In the genomic region with DNA sequence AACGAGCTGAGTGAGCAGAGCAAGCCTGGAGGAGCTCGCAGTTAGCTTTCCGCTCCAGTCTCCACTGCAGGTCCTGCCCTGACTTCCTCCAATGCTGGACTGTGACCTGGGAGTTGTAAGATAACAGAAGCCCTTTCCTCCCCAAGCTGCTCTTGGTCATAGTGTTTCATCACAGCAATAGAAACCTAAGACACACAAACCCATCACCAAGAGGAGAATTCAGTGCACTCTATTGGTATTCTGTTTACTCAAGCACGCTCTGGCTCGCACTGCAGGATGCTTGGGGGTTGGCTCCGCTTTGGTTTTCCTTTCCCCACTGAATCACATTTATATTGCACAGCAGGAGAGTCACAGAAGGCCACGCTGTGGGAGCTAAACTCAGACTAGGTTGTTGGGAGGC, we compare ENCODE assay signal across 10 mouse cellular contexts. TPM values are rescaled to one million over a fixed set of nuclear protein-coding genes. Genes with fewer than 3 reads are reported as not detected.
DNase-seq lines count a peak whose midpoint lies in the region; ATAC-seq and TF ChIP-seq lines count a peak whose summit lies in the region.
"Had no signal": no experiment of that assay in that cellular context is flagged by ENCODE, and none has a peak within 500 bp of the region (broad histone marks: within the 10 kb centered on the region; RNA-seq: fewer than 3 reads in every experiment).

No protein-coding gene starts in this region.

- no peak for ATAC-seq in heart, embryonic 11.5 days (replicated peaks; ENCODE audit: insufficient number of reproducible peaks, low FRiP score, low TSS enrichment)
- ATAC-seq in G1E (ENCODE audit: extremely low read depth, insufficient number of reproducible peaks, low FRiP score, poor library complexity, severe bottlenecking): peak; percentile 9
- peak; percentile 12 for ATAC-seq in common myeloid progenitor, adult 5-6 weeks (replicated peaks; ENCODE audit: low read depth, poor library complexity, severe bottlenecking)
- no peak for ATAC-seq in limb, embryonic 13.5 days (ENCODE audit: low FRiP score, low read depth)

- H3K4me1 ChIP-seq in heart, embryonic 11.5 days (ENCODE audit: control insufficient read depth, insufficient read depth, low read length): peaks cover 11% of the 10 kb centered on the region; the same call in 1 of the 2 replicates
- peaks cover 61% of the 10 kb centered on the region for H3K4me1 ChIP-seq in G1E (ENCODE audit: insufficient read depth, low read depth, low read length)
- peaks cover 33% of the 10 kb centered on the region for H3K4me1 ChIP-seq in limb, embryonic 13.5 days
- H3K4me1 ChIP-seq in embryonic facial prominence, embryonic 10.5 days: peaks cover 33% of the 10 kb centered on the region

- H3K4me3 ChIP-seq in heart, embryonic 11.5 days (ENCODE audit: low read depth, low read length): no peak overlapping the region
- peak overlapping the region; percentile 45; the same call in 1 of the 2 replicates for H3K4me3 ChIP-seq in G1E (ENCODE audit: low read depth, low read length)
- H3K4me3 ChIP-seq in limb, embryonic 13.5 days: no peak overlapping the region
- H3K4me3 ChIP-seq in embryonic facial prominence, embryonic 10.5 days: no peak overlapping the region
- H3K4me3 ChIP-seq: embryonic facial prominence, embryonic 13.5 days had no signal

- H3K9ac ChIP-seq in heart, embryonic 11.5 days (ENCODE audit: low read depth, low read length): no peak overlapping the region
- peak overlapping the region; percentile 35; the same call in 1 of the 2 replicates for H3K9ac ChIP-seq in limb, embryonic 13.5 days
- H3K9ac ChIP-seq: embryonic facial prominence, embryonic 13.5 days had no signal

- H3K36me3 ChIP-seq in heart, embryonic 11.5 days (ENCODE audit: control insufficient read depth, insufficient read depth, low read length): no peaks in the 10 kb centered on the region
- H3K36me3 ChIP-seq in G1E (replicated peaks): peaks cover 4% of the 10 kb centered on the region
- no peaks in the 10 kb centered on the region for H3K36me3 ChIP-seq in limb, embryonic 13.5 days
- no peaks in the 10 kb centered on the region for H3K36me3 ChIP-seq in embryonic facial prominence, embryonic 10.5 days (replicated peaks)
- H3K36me3 ChIP-seq: embryonic facial prominence, embryonic 13.5 days had no signal

- DNase-seq in heart, postnatal 10 days: no peak
- DNase-seq in G1E (ENCODE audit: low spot score): no peak
- no peak for DNase-seq in embryonic facial prominence, embryonic 10.5 days (ENCODE audit: low spot score)
- DNase-seq in embryo, embryonic 10.5 days (ENCODE audit: low spot score): no peak
- no peak for DNase-seq in right cerebral cortex, postnatal 36 days (ENCODE audit: low spot score in 2 of 2)
- DNase-seq: adrenal gland, adult 8-10 months had no signal

- H3K27me3 ChIP-seq in heart, embryonic 11.5 days (ENCODE audit: control insufficient read depth, insufficient read depth, low read length): no peaks in the 10 kb centered on the region
- H3K27me3 ChIP-seq in G1E (ENCODE audit: insufficient read depth, low read length): no peaks in the 10 kb centered on the region
- H3K27me3 ChIP-seq in limb, embryonic 13.5 days: no peaks in the 10 kb centered on the region
- no peaks in the 10 kb centered on the region for H3K27me3 ChIP-seq in embryonic facial prominence, embryonic 10.5 days (replicated peaks; ENCODE audit: low read depth, poor library complexity, severe bottlenecking)
- H3K27me3 ChIP-seq: embryonic facial prominence, embryonic 13.5 days had no signal

- H3K27ac ChIP-seq in heart, embryonic 11.5 days (ENCODE audit: low read depth, low read length): peak overlapping the region; percentile 17; the same call in 1 of the 2 replicates
- H3K27ac ChIP-seq in limb, embryonic 13.5 days: no peak overlapping the region
- H3K27ac ChIP-seq in embryonic facial prominence, embryonic 10.5 days (replicated peaks): no peak overlapping the region
- H3K27ac ChIP-seq: embryonic facial prominence, embryonic 13.5 days had no signal

- intact Hi-C loops in heart, postnatal 10 days (cut with DNase I): loop anchor here (10.0 kb wide), 1 partner anchor 137 kb away; the partner anchor contains the start of genes Thap2 and Zfc3h1

- H3K9me3 ChIP-seq in heart, embryonic 11.5 days (replicated peaks; ENCODE audit: control insufficient read depth, low read length): no peaks in the 10 kb centered on the region
- H3K9me3 ChIP-seq in G1E (replicated peaks): no peaks in the 10 kb centered on the region
- H3K9me3 ChIP-seq in limb, embryonic 13.5 days: no peaks in the 10 kb centered on the region
- H3K9me3 ChIP-seq in embryonic facial prominence, embryonic 10.5 days: no peaks in the 10 kb centered on the region
- H3K9me3 ChIP-seq: embryonic facial prominence, embryonic 13.5 days had no signal

- WGBS in heart, embryonic 11.5 days (ENCODE audit: insufficient replicate concordance): 35% methylated on average over 7 of the region's 7 CpGs
- WGBS in limb, embryonic 13.5 days: 45% methylated on average over 7 of the region's 7 CpGs
- 42% methylated on average over 7 of the region's 7 CpGs for WGBS in embryonic facial prominence, embryonic 10.5 days

- no peak for TF ChIP-seq CTCF in G1E (IDR thresholded peaks at IDR 0.05; ENCODE audit: low read depth, low read length)

- H3K4me2 ChIP-seq in heart, embryonic 11.5 days: peak overlapping the region; percentile 29
- H3K4me2 ChIP-seq in limb, embryonic 13.5 days (replicated peaks): no peak overlapping the region
- H3K4me2 ChIP-seq: embryonic facial prominence, embryonic 13.5 days had no signal

RNA-seq across cellular contexts. Expression of gene Tbc1d15, which starts 3.2 kb away (rescaled TPM):
- polyA plus RNA-seq in heart, embryonic 11.5 days (2014; fragmentation: Nextera tagmentation; extraction: Ambion mirVana): 38.0 and 41.1 TPM in 2 replicates
- total RNA-seq in heart, postnatal 10 days (2021): 10 to 100 TPM; 51.4 to 51.9 TPM
- total RNA-seq in G1E (2014; fragmentation: Nextera tagmentation) (92.4 and 105 TPM in 2 replicates), G1E (2017) (33.1 and 38.1 TPM in 2 replicates)
- 2.1 and 2.8 TPM in 2 replicates for polyA plus RNA-seq in G1E (2012)
- total RNA-seq in common myeloid progenitor, adult 5-6 weeks (2017): 41.5 and 58.2 TPM in 2 replicates
- polyA plus RNA-seq in limb, embryonic 13.5 days (2015; fragmentation: Nextera tagmentation; extraction: Ambion mirVana): 54.4 and 62.3 TPM in 2 replicates
- polyA plus RNA-seq in embryonic facial prominence, embryonic 10.5 days (2016; fragmentation: Nextera tagmentation; extraction: Ambion mirVana): 52.3 and 57.8 TPM in 2 replicates

Comparison
In these comparisons a context has a peak if more than half of its experiments do, and no peak if none do; other contexts are left out.
1. ATAC-seq: peak in G1E (single experiment) and common myeloid progenitor, adult 5-6 weeks (single experiment); none in heart, embryonic 11.5 days (single experiment) and limb, embryonic 13.5 days (single experiment).
2. RNA of gene Tbc1d15, which starts 3.2 kb away (polyA plus RNA-seq): 54.4 to 62.3 TPM in limb, embryonic 13.5 days, 52.3 to 57.8 TPM in embryonic facial prominence, embryonic 10.5 days and 38.0 to 41.1 TPM in heart, embryonic 11.5 days; 2.1 to 2.8 TPM in G1E; every median in the first group is over 10 times any median in the second.